Mouse (Mus musculus): ENCODE measurements around the gene Adam1a.

GRCm38 (mm10) chr5:121547084-121547483, 1.8 kb upstream of the Adam1a start:
- TF ChIP-seq CTCF (IDR thresholded peaks at IDR 0.05; ENCODE audit: borderline replicate concordance, extremely low read depth, insufficient read depth, insufficient read length), result no peak
- TF ChIP-seq POLR2A (IDR thresholded peaks at IDR 0.05; ENCODE audit: borderline replicate concordance, extremely low read depth, insufficient read depth, insufficient read length, poor library complexity, severe bottlenecking), result no peak
